Mouse (Mus musculus) brown adipose tissue, adult 24 weeks (tissue): ENCODE data around the gene Cltb. TPM values are rescaled to one million over a fixed set of nuclear protein-coding genes. Genes with fewer than 3 reads are reported as not detected.

Source experiments
- H3K27ac ChIP-seq: fragments of 200-500 bp; replicated peaks from 2 replicates; pipeline ENCODE4 v1.5.1; 2012; ENCODE audit warnings: low read depth, mild to moderate bottlenecking, low read length
- H3K4me1 ChIP-seq: fragments of 200-500 bp; 2 replicates; pipeline ENCODE4 v1.6.1; 2012; ENCODE audit warnings: low read length, mixed read lengths; ENCODE audit not compliant: control insufficient read depth, insufficient read depth, insufficient read length
- H3K4me3 ChIP-seq: fragments of 200-500 bp; 2 replicates; pipeline ENCODE4 v1.5.1; 2012; ENCODE audit warnings: low read depth, mild to moderate bottlenecking, low read length, moderate library complexity; ENCODE audit not compliant: insufficient read depth
- polyA plus RNA-seq: library from polyadenylated mRNA; stranded (reverse); fragments of >200 nt; gene quantifications from 2 replicates; pipeline ENCODE4 v1.2.4, GENCODE M21; 2012; ENCODE audit not compliant: missing spikeins, insufficient read depth, insufficient read length

Cltb gene
- polyA plus RNA-seq, 1 experiment, result 48.8 TPM

GRCm38 (mm10) chr13:54582126-54582525 is 29.0 kb downstream of the Cltb start:
- Histone ChIP-seq H3K4me3 (no peak overlapping the region), H3K4me1 (peaks cover 2% of the 10 kb centered on the region; the same call in 1 of the 2 replicates), H3K27ac (no peak overlapping the region)

DNA sequence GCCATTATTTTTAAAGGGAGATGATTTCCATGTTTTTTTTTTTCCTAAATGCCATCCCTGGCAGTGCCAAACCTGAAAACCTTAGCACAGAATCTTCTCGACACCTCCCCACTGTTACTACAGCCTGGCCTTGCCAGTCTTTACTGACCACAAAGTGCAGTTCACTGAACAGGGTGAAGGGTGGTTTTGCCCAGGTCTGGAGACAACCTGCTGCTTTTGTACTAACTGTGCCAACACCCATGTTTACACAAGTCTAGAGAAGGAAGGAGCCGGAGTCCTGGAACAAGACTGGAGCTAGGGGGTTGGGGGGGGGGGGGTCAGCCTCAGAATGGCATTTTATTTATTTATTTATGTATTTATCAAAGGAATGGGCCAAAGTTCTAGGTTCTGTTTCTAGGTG is 29.8 kb downstream of the Cltb start:
- peaks cover 2% of the 10 kb centered on the region; the same call in 1 of the 2 replicates for H3K4me1 ChIP-seq
- H3K4me3 ChIP-seq, result no peak overlapping the region
- H3K27ac ChIP-seq, result no peak overlapping the region

DNA sequence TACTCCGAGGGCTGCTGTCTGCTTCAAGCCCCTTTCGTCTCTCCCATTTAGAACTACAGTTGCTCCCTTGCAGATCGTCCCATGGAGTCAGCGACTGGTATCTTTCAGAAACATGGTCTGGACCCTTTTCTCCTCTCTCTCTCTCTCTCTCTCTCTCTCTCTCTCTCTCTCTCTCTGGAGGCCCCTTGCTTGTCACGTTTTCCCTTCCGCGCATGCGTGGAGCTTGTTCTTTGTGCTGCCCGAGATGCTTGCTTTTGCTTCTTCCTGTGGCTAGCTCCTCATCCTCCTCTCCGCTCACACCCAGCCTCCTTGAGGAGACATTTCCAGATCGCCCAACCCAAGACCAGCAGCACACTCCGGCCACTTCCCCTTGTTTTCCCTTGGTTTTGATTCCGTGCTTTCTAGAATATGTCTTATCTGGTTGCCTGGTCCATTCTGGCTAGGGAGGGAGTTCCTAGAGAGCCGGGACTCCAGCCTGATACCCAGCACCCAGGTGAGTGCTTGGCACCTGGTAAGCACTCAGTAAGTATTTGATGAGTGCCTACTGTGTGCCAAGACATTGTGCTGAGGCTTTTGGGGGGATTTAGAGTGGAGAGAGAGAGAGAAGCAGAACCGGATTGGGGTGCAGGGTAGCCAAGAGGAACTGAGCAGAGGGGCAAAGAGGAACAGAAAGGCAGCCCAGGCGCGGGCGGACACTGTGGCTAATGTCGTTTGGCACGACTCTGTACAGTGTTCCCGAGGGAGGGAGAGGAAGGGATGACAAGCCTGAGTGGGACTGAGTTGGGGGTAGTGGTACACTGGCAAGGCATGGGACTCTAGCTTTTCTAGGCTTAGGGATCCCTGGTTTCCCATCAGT is 33.3 kb downstream of the Cltb start:
- Histone ChIP-seq H3K27ac (peak overlapping the region; percentile 64), H3K4me3 (peak overlapping the region; percentile 4; the same call in 1 of the 2 replicates), H3K4me1 (peaks cover 4% of the 10 kb centered on the region; the same call in 1 of the 2 replicates)

- peak overlapping the region; percentile 87 for H3K4me3 ChIP-seq
- peaks cover 4% of the 10 kb centered on the region; the same call in 1 of the 2 replicates for H3K4me1 ChIP-seq
- H3K27ac ChIP-seq, result peak overlapping the region; percentile 56; the same call in 1 of the 2 replicates
Measured at GRCm38 (mm10) chr13:54575489-54575888, 35.7 kb downstream of the Cltb start.

DNA sequence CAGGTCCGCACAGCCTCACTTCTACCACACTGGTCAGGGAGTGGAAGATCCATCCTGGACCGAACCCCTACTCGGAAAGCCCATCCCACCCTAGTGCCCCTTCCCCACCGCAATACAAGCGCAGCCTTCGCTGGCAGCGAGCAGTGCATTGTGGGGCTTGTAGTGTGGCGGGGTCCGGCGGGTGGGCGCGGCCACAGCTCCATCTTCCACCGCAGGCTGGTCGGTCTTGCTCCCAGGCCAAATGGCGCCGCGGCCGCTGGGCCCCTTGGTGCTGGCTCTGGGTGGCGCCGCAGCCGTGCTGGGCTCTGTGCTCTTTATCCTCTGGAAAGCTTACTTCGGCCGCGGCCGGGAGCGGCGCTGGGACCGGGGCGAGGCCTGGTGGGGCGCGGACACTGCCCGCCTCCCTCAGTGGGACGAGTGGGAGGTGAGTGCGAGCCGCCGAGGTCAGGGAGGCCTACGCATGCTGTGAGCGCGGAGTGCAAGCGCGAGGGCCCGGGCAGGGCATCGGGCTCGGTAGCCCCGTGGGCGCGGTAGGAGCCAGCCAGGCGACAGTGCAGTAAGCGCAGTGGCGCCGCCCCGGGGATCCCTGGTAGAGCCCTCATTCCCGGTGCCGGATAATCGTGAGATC is 36.2 kb downstream of the Cltb start, which contains the start of gene Arl10:
Gene Arl10, plus strand, starts transcription at position 162 of the 628 bp plus-strand sequence.
- peak within 1 kb of the TSS; percentile 87 for H3K4me3 ChIP-seq
- peak within 1 kb of the TSS; percentile 56 for H3K27ac ChIP-seq
- H3K4me1 ChIP-seq, result peaks cover 4% of the 10 kb centered on the region; the same call in 1 of the 2 replicates

DNA sequence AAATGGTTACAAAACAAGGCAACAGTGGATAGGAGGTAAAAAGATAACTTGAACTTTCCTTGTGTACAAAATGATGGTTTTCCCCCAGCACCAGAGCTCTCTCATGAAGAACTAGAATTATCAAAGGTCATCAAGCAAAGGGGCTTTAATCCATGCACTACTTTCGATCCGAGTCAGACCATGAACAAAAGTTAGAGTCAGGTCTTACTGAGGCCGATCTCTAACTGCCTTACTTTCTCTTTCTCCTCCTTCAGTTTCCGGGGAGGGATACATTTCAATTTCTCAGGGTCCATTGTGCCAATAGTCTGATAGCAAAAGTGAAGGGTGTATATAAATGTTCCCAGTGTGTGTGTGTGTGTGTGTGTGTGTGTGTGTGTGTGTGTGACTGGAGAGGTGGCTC is 38.5 kb downstream of the Cltb start:
- Histone ChIP-seq H3K27ac (no peak overlapping the region), H3K4me1 (peaks cover 4% of the 10 kb centered on the region; the same call in 1 of the 2 replicates), H3K4me3 (no peak overlapping the region)

- H3K27ac ChIP-seq, result no peak overlapping the region
- no peak overlapping the region for H3K4me3 ChIP-seq
- H3K4me1 ChIP-seq, result peaks cover 4% of the 10 kb centered on the region; the same call in 1 of the 2 replicates
Measured at GRCm38 (mm10) chr13:54571637-54572036, 39.5 kb downstream of the Cltb start.

GRCm38 (mm10) chr13:54570736-54571135 is 40.4 kb downstream of the Cltb start:
- Histone ChIP-seq H3K27ac (no peak overlapping the region), H3K4me3 (no peak overlapping the region), H3K4me1 (peaks cover 3% of the 10 kb centered on the region; the same call in 1 of the 2 replicates)

DNA sequence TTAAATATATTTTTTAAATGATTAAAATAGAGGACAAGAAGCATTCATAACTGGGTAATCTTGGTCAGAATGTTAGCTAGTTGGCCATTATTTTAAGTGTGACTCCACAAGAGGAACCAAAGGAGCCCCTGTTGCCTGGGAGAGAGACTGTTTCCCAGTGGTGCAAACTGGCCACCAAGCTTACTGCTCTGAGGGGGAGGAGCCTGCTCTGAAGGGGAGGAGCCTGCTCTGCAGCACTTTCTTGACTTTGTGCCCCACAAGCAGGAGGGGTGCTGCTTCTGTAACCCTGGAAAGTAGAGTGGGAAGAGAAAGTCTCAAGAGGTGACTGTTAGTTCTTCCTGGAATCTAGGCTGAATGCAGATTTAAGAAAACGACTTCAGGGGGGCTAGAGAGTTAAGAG is 41.9 kb downstream of the Cltb start:
- Histone ChIP-seq H3K27ac (no peak overlapping the region), H3K4me3 (no peak overlapping the region), H3K4me1 (no peaks in the 10 kb centered on the region)

DNA sequence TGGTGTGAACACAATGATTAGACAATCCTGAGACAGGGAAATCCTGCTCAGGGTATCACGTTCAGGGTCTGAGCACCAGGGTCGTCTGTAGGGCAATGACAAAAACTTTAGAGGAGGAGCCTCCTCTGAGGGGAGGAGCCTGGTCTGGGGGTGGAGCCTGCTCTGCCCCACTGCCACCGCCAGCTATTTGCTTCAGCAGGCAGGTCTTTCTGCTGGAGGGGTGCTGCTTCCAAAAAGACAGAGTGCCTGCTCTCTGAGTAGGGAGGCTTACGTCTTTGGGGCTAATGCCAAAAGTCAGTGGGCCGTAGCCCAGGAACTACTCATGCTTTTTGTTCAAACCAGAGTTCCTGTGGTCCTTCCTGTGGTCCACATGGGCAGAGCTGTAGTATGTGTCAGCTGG is 42.8 kb downstream of the Cltb start:
- H3K4me1 ChIP-seq, result 0 out of 2 replicates have a peak, but pooled peaks cover 3% of the 10 kb centered on the region
- no peak overlapping the region for H3K4me3 ChIP-seq
- no peak overlapping the region for H3K27ac ChIP-seq

- Histone ChIP-seq H3K4me1 (peaks cover 5% of the 10 kb centered on the region; the same call in 1 of the 2 replicates), H3K4me3 (peak overlapping the region; percentile 75), H3K27ac (peak overlapping the region; percentile 35; the same call in 1 of the 2 replicates)
Measured at GRCm38 (mm10) chr13:54565594-54566345, 45.4 kb downstream of the Cltb start.

GRCm38 (mm10) chr13:54565201-54565581 is 46.0 kb downstream of the Cltb start, which contains the start of gene 4833439L19Rik:
Gene 4833439L19Rik (minus strand): TSS chr13:54565435.
- Histone ChIP-seq H3K4me1 (peaks cover 5% of the 10 kb centered on the region; the same call in 1 of the 2 replicates), H3K27ac (peak within 1 kb of the TSS; percentile 53), H3K4me3 (peak within 1 kb of the TSS; percentile 75)

GRCm38 (mm10) chr13:54564232-54565200 is 46.6 kb downstream of the Cltb start:
- H3K4me3 ChIP-seq, result peak overlapping the region; percentile 75
- peak overlapping the region; percentile 53 for H3K27ac ChIP-seq
- peaks cover 5% of the 10 kb centered on the region; the same call in 1 of the 2 replicates for H3K4me1 ChIP-seq

- peaks cover 5% of the 10 kb centered on the region; the same call in 1 of the 2 replicates for H3K4me1 ChIP-seq
- H3K4me3 ChIP-seq, result no peak overlapping the region
- no peak overlapping the region for H3K27ac ChIP-seq
Measured at GRCm38 (mm10) chr13:54562562-54562961, 48.6 kb downstream of the Cltb start.
